Comparison of ENCODE assay signal across 16 mouse cellular contexts in genomic region chrX:38018597-38018996, GRCm38 (mm10). TPM values are rescaled to one million over a fixed set of nuclear protein-coding genes. Genes with fewer than 3 reads are reported as not detected.
"Had no signal": no experiment of that assay in that cellular context is flagged by ENCODE, and none has a peak within 500 bp of the region (broad histone marks: within the 10 kb centered on the region; RNA-seq: fewer than 3 reads in every experiment).

Gene Btg1-ps1 (minus strand): TSS chrX:38018815.

RNA-seq across cellular contexts. Expression of gene Btg1-ps1, which starts in this region (rescaled TPM):
- total RNA-seq: megakaryocyte, adult 5-6 weeks; megakaryocyte-erythroid progenitor cell, adult 5-6 weeks had no signal
- polyA plus RNA-seq: lung, embryonic 14.5 days; lung, embryonic 16.5 days; midbrain, embryonic 10.5 days; midbrain, embryonic 12.5 days; midbrain, embryonic 14.5 days; midbrain, embryonic 16.5 days; myocyte; neural tube, embryonic 11.5 days; neural tube, embryonic 13.5 days; neural tube, embryonic 15.5 days; small intestine, adult 2 months; stomach, embryonic 14.5 days; stomach, embryonic 16.5 days; thymus, postnatal 0 days had no signal
